Mouse (Mus musculus) left cerebral cortex, postnatal 25 days (tissue): Measurements from ENCODE around the gene Ogdh. TPM values are rescaled to one million over a fixed set of nuclear protein-coding genes. Genes with fewer than 3 reads are reported as not detected.

Experiments used
- DNase-seq, 2 experiments: peaks; one replicate each; pipeline ENCODE4 v3.0.0; 2022; ENCODE audit warnings: low spot score in 2 of 2, mixed read lengths in 1 of 2
- intact Hi-C: fragments of 180-260 bp; cut with DNase I; formaldehyde crosslinking; loops from one replicate; pipeline ENCODE4 v1.15.1; 2025
- microRNA-seq, 2 experiments: library from miRNA; unstranded; fragments of <30 nt; microRNA quantifications; one replicate each; pipeline ENCODE4 v1.2.0; 2022
- total RNA-seq, 2 experiments: library from RNA; stranded (reverse); gene quantifications; 2 replicates each; pipeline ENCODE4 v1.2.3; 2021

Ogdh gene
- total RNA-seq, 2 experiments from 2014 or later: 240 to 254 TPM

- intact Hi-C loops: no loop called here
- no peak for DNase-seq
Observed at GRCm38 (mm10) chr11:6393866-6394265, 102.4 kb downstream of the Ogdh start.

- no peak for DNase-seq
- intact Hi-C loops: no loop called here
Observed at GRCm38 (mm10) chr11:6395565-6395964, 104.1 kb downstream of the Ogdh start.

GRCm38 (mm10) chr11:6398141-6398540, 106.7 kb downstream of the Ogdh start:
- no peak for DNase-seq
- intact Hi-C loops: no loop called here

- peak in 1 of 2 experiments; percentile 51 for DNase-seq
- intact Hi-C loops: no loop called here
Observed at GRCm38 (mm10) chr11:6402515-6403510, 111.4 kb downstream of the Ogdh start.

GRCm38 (mm10) chr11:6403830-6404405, 112.5 kb downstream of the Ogdh start:
- no peak for DNase-seq
- intact Hi-C loops: no loop called here

- intact Hi-C loops: no loop called here
- DNase-seq: no peak
Observed at GRCm38 (mm10) chr11:6404699-6405566, 113.5 kb downstream of the Ogdh start.

- intact Hi-C loops: no loop called here
- DNase-seq: peak in 1 of 2 experiments; percentile 51
Observed at GRCm38 (mm10) chr11:6405591-6406081, 114.2 kb downstream of the Ogdh start.

Small RNA genes lying within 50 kb of the gene (microRNA-seq; reads per million reads assigned to microRNA genes)
- gene Mir7651: 0.67 to 1.5 reads per million in 2 experiments

Other genes starting within 250 kb of the Ogdh start
- 100 to 1,000 TPM; 645 to 685 TPM for gene Camk2b, start 225.3 kb upstream of the Ogdh start, total RNA-seq
- not detected for gene A730071L15Rik, start 91.6 kb upstream of the Ogdh start, total RNA-seq
- 100 to 1,000 TPM; 124 to 125 TPM for gene Nudcd3, start 91.2 kb upstream of the Ogdh start, total RNA-seq
- gene Npc1l1, start 61.5 kb upstream of the Ogdh start, total RNA-seq: 1 to 10 TPM; 1.1 TPM
- 10 to 100 TPM; 43.9 to 44.4 TPM for gene Ddx56, start 23.9 kb upstream of the Ogdh start, total RNA-seq
- 10 to 100 TPM; 88.9 to 94.6 TPM for gene Tmed4, start 16.8 kb upstream of the Ogdh start, total RNA-seq
- 100 to 1,000 TPM; 215 to 216 TPM for gene Zmiz2, start 97.4 kb downstream of the Ogdh start, total RNA-seq
- gene Ppia, start 123.8 kb downstream of the Ogdh start, total RNA-seq: 1,000 to 10,000 TPM; 1,922 to 2,079 TPM
- 10 to 100 TPM; 32.3 to 32.6 TPM for gene H2afv, start 152.8 kb downstream of the Ogdh start, total RNA-seq
- gene Purb, start 184.3 kb downstream of the Ogdh start, total RNA-seq: 100 to 1,000 TPM; 294 to 301 TPM
- gene Myo1g, start 229.3 kb downstream of the Ogdh start, total RNA-seq: 1 to 10 TPM in 1 of 2 experiments, under 1 TPM in 1; 0.32 to 1.3 TPM